Mouse (Mus musculus): ENCODE measurements around the gene Dhfr.
"Not testable (repeated sequence)": the region's sequence is repeated elsewhere in the genome, so short reads cannot be mapped to it uniquely, and the experiment has no call there.

The Dhfr gene

DNA sequence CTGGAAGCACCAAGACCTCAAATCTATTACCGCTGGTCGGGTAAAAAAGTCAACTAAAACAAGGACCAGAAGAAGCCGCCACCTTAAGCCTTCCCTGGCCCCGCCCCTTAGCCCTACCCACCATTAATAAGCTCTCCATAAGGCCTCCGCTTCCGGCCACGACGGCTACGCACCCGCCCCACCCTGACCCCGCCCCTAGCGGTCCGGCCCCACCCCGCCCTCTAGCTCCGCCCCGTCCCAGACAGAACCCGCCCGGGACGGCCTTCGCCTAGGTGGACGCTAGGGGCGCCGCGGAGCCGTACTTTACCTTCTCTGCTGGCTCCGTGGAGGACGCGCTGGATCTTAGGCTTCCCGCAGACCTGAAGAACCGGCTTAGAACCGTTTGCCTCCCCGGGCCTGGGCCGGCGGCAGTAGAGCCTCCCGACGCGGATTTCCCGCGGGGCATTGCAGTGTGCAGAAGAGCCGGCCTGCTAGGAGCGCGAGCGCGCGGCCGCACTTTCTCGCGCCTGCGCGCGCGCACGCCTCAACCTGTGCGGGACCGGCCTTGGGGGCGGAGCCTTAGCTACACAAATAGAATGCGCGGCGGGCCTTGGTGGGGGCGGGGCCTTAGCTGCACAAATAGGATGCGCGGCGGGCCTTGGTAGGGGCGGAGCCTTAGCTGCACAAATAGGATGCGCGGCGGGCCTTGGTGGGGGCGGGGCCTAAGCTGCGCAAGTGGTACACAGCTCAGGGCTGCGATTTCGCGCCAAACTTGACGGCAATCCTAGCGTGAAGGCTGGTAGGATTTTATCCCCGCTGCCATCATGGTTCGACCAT is at the start of gene Dhfr, which contains the start of gene Msh3:
Dhfr (plus strand) TSS at position 271 of the 816 bp plus-strand sequence.
Msh3 (minus strand) TSS at position 548 of the 816 bp plus-strand sequence.
- DNase-seq (ENCODE audit: low spot score), result peak; percentile 97

DNA sequence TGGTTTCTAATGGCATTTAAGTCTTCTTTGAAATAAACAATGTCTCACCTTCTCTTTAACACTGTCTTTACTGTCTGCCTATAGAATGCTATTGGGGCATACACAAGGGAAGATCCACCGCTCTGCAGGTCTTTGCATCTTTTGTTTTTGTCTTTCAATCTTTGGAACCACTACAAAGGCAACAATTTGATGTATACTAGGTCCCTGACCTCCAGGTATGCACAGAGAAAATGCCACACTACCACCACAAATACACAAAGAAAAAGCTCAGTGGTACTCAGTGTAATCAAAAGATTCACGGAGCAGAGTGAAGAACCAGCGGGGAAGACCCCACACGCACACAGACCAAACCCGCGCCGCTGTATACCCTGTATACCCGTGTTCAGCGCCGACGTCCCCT is 48.8 kb upstream of the Dhfr start, which contains the start of gene Gm20379:
Gm20379 (plus strand) TSS at position 301 of the 400 bp plus-strand sequence.
- no peak for DNase-seq (ENCODE audit: low spot score)

DNA sequence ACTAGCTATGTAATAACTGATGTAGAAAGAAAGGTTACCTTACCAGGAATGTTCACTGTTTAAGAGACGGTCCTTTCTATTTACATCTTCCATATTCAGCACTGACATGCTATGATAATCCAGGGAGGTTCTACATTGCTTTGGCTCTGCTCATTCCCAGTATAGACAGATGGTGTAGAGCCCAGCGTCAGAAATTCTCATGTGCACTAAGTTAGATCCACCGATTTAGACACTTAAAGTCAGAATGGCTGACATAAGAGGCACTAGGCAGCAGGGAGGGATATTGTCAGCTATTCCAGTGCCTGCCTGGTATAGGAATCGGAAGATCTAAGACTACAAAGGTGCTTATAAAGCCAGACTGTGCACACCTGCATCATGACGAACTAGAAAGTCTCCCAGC is 39.9 kb upstream of the Dhfr start:
- DNase-seq (ENCODE audit: low spot score), result no peak

DNA sequence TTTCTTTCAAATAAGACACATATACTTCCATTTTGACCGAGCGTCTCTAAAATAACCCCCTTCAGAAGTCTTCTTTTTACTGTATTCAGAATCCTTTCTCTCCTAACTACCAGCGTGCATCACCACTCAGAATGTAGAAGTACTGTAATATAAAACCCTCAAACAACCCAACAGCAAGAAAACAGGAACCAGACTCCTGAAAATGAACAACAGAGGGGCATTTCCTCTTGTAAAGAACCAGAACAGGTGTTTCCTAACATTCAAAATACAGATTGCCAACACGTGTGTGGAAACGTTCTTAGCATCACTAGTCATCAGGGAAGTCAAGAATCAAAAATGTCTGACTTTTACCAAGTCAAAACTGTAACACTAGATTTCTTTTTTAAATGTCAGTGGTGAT is 33.8 kb upstream of the Dhfr start:
- no peak for DNase-seq (ENCODE audit: low spot score)

DNA sequence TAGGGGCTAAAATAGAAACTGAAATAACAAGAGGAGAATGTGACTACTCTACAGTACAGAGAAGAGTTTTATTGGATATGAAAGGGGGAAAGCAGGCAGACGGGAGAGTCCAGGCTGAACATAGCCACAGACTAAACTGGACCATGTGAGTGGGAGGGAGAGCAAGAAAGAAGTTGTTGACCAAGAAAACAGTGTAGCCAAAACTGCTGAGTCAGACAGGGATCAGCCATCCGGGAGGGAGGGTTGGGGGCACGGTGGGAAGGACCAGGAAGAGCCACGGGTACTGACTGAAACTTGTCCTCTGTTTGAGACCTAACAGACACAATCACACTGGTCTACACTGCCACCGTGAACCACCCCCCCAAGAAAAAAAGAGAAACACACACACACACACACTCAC is 28.5 kb upstream of the Dhfr start:
- DNase-seq (ENCODE audit: low spot score), result no peak

DNA sequence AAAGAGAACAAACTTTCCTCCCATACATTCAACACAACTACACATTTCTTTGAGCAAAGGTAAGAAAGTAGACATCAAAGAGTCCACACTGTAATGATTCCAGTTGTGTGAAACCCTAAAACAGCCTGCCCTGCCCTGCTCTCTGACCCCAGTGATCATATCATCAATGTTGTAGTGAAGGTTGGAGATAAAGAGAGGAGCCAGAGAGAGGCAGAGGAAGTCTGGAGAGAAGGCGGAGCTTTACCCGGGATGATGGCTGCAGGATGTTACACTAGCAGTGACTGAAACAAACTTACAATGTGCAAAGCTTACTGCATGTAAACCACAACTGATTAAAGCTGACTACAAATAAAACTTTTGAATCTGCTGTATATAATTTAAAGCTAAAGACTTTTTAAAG is 26.5 kb upstream of the Dhfr start:
- DNase-seq (ENCODE audit: low spot score), result no peak

DNA sequence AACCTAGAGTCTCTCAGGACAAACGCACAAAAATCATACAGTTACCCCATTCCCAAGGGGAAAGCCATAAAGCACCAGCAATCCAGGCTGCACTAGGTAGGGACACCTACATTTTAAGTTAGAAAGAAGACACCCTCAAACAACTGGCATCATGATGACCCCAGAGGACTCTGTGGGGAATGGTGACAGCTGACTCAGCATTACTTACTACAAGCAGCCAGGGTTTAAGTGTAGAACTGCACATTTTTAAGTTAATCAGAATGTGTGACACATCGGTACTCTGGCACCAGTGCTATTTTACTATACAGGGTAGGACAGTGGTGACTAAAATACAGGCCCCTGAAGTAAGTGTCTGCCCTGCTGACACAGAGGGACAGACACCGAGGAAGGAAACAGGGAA is 23.9 kb upstream of the Dhfr start:
- DNase-seq (ENCODE audit: low spot score), result no peak

DNA sequence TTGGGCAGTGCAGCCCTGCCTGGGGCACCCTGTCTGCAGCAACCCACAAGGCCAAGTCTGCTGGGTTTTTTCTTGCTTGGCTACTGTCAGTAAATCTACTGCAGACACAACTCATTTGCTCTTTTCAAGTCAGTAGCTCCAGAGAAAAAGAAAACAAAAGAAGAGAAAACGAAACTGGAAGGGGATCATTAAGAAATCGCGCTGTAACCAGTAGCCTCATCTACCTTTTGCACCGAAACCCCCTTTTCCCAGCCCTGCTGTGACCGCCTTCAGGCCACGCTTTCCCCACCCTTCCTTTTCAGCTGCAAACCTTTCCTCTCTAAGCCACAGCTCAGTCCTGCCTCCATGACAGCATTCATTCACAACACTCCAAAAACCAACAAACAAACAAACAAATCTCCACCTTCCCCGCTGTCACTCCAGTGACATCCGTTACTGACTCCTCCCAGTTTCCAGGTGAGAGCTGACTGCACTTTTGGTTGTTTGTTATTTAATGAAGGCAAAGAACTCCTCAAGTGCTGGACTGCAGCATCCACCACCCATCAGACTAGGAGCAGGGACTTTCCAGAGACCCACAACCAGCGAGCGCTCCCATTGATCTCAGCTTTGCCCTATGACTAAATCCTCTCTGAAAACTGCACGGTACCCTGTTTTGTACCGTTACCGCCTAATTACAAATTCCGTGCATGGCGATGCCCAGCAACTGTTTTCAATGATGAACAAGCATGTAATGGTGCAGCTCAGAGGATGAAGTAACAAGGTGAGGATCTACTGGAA is 22.2 kb upstream of the Dhfr start:
- no peak for DNase-seq (ENCODE audit: low spot score)

DNA sequence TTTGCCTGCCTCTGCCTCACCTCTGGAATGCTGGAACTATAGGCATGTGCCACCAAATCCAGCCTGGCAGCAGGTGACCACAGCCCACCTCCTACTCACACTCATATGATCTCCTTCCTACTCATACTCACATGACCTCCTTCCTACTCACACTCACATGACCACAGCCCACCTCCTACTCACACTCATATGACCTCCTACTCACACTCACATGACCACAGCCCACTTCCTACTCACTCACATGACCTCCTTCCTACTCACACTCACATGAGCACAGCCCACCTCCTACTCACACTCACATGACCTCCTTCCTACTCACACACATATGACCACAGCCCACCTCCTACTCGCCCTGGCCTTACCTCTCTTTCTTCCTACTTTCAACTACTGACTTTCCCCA is 17.7 kb upstream of the Dhfr start:
- no peak for DNase-seq (ENCODE audit: low spot score)

DNA sequence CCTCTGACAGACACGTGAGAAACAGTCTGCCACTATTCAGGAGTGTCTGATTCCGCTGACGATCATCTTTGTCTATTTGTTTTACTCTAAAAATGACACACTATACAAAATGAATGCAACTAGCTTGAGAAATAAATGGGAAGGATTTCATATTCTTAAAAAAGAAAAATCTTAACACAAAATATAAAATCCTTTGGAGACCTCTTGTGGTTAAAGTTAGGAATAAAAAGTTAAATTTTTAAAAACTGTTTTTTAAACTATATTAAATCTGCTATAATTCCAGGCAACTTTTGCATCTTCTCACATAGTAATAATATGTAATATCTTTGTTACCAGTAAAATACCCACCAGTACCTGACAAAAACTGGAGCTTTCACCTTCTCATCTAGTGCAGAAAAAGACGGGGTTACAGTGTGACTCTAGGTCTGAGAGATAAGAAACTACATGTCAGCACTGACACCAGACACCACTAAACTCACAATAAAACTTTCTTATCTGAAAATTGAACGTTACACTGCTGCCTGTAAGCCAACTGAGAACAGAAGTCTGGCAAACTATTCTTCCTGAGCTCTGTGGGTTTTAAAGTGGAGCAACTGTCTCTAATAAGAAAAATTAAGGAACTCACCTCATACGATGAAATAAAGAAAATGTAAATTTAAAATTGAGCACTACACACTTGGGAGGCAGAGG is 16.6 kb upstream of the Dhfr start:
- DNase-seq (ENCODE audit: low spot score), result no peak

DNA sequence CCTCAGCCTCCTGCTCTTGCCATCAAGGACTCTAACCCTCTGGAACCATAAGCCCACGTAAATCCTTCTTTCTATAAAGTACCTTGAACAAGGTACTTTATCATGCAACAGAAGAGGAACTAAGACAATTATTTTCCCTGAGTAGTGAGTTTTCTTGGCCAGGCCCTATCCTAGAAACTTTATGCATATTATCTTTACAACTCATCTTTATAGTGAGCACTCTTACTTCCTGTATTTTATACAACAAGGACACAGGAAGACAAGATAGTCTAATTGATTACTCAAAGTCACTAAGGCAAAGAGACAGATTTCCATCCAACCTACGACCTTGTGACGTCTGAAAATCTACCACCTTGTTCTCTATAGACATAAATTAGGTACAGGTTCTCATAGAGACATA is 14.7 kb upstream of the Dhfr start:
- DNase-seq (ENCODE audit: low spot score), result no peak

DNA sequence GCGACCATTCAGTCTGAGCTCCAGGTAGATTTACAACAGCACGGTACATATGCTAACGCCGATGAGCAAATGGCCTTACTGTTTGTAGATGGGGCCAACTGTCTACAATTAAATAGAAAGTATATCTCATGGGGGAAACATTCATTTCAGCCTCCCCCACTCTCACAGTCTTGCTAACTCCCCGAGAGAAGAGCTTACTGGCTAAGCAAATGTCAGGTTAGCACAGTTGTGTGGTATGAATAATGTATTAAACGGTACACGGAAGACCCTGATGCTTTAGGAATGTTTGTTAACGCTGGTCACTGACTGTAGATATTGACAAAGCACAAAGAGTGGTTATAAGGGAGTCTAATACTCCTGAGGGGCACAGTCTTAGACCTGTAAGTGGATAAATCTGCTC is 10.5 kb upstream of the Dhfr start:
- no peak for DNase-seq (ENCODE audit: low spot score)

DNA sequence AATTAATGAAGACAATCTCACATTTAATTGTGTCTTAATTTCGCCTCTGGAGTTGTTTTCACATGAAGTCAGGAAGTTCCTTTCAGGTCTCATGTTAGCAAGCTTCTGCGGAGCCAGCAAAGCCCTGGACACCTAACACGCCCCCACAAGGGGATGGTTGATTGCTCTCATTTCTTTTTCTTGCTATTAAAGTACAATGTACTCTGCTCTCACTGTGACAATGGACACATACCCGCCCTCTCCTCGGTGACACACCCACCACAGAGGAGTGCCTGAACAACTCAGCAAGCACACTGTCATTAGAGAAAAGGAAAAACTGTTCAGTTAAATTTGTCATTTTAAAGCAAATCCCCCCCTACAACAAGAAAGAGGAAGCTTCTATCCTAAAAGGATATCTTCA is 8.2 kb upstream of the Dhfr start:
- DNase-seq (ENCODE audit: low spot score), result no peak

DNA sequence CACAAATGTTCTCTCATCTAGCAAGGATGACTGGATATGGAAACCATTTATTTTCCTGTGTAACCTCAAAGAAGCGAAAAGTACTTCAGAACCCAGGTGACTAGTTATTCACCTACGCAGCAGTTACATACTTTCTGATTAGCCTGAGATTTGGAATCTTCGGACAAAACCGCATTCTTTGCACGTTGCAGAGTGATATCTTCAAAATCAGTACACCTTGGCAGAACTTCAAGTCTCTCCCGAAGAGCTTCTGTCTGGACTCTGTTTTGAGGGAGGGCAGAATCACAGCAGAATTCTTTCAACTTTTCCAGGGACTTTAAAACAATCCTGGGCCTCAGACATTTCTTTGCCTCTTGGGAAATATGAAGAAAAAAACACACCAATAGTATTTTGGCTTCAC is 3.4 kb upstream of the Dhfr start:
- DNase-seq (ENCODE audit: low spot score), result no peak

DNA sequence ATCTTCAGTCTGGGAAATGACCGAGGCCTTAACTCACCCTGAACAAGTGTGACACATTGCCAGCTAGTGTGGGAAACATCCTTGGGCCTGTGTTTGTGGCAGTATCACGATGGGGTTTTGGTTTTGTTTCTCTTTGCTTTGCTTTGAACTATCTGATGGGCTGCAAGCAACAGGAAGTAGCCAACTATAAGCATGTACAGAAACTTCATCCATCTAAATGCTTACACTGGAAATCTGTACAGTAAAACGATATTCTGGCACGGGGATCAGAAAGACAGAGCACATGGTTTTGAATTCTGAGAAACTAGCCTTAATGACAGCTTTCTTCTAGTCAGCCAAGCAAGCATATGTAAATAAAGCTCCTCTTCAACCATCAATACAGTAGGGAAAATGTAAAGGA is 570 bp upstream of the Dhfr start:
- no peak for DNase-seq (ENCODE audit: low spot score)

DNA sequence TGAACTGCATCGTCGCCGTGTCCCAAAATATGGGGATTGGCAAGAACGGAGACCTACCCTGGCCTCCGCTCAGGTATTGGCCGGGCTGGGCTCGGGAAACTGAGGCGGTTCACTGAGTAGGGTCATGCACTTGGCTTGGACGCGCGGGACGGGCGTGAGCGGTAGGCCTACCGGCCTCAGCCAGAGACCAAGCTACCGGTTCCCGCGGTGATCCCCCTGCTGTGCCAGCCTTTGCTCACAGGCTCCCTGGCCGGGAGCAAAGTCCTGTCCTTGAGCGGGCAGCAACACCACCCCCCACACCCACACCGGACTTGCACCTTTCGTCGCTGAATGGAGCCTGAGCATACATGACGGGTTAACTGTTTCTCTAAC is 732 bp downstream of the Dhfr start:
- DNase-seq (ENCODE audit: low spot score), result no peak

DNA sequence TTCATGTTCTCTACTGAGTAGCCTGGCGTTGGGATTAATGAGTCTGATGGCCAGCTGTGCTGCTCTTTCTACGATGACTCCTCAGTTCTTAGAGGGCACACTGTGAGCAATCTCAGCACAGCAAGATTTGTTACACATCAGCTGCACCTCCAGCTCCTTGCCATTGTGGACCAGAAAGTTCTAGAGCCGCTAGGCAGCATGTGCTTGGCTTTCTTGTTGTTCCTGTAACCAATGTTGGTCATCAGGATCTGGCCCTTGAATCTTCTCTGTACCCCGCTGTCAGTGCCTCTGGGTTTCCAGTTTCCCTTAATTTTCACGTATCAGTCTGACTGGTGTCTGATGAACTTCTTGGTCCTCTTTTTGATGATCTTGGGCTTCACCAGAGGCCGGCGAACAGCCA is 1.9 kb downstream of the Dhfr start:
- DNase-seq (ENCODE audit: low spot score), result no peak

DNA sequence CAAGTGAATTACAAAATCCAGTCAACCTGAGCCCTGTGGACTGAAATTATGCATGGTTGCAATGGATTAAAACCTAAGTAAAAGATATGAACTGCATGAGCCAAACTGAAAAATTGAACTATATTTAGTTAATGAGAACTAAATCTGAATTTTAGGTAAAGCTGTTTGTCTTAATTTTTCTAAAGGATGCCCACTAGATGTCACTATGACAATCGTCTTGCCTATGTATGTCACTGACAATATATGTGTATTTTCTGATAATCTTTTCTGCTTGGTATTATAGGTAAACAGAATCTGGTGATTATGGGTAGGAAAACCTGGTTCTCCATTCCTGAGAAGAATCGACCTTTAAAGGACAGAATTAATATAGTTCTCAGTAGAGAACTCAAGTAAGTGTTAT is 3.1 kb downstream of the Dhfr start:
- DNase-seq (ENCODE audit: low spot score), result no peak

DNA sequence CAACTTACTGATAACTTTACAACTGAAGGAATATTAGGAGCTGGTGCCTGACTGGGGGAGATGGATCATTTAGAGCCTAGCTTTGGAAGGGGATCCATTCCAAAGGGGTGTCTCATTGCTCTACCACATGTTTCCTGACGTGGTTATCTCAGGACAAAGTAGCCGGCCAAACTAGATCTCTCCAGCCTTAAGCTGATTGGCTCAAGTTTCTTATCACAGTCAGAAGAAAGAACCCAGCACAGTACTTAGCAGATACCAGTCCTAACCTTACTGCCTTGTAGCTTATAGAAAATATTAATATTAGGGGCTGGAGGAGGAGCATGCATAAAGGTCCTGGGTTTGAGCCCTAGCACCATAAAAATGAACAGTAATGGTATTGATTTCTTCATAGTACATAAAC is 7.1 kb downstream of the Dhfr start:
- no peak for DNase-seq (ENCODE audit: low spot score)

DNA sequence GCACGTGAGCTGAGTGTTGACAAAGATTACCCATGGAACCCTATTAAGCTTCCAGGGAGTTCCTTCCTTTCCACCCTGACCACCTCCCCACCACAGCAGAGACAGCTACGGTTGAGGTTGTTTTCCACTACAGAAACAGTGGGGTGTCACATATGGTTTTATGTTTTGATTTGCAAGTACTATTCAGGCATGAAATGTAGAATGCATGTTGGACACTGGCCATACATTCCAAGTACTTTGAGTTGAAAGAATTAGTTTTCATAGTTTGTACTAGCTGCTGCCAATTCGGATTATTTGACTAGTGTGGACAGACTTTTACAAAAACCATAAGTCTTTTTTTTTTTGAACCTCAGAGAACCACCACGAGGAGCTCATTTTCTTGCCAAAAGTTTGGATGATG is 10.8 kb downstream of the Dhfr start:
- no peak for DNase-seq (ENCODE audit: low spot score)

DNA sequence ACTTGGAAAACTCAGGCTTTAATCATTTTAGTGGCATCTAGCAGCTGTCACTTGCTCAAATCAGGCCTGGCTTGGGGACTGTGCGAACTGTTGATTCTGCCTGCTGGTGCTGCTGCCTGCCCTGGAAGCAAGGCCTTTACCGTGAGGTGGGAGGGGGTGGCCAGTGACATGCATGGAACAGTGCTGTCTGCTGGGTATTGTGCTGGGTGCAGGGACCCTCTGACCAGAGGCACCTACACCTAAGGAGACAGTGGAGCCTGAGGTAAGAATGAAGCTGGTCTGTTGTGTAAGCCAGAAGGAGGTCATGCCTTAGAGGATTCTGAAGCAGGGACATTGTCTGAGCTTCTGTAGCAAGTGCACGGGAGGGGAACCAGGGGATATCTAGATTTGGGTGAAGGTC is 16.3 kb downstream of the Dhfr start:
- DNase-seq (ENCODE audit: low spot score), result no peak

DNA sequence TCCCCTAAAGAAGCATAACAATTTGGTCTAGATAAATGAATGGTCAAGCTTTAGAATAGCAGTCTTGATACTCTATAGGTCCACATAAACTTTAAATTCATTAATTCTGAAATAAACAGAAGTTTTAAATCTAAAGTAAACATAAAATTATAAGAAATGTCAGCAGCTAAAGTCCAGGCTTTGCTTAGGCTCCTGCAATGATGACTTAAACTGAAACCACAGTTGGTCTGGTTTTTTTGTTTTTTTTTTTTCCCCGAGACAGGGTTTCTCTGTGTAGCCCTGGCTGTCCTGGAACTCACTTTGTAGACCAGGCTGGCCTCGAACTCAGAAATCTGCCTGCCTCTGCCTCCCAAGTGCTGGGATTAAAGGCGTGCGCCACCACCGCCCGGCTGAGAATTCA is 16.9 kb downstream of the Dhfr start:
- DNase-seq (ENCODE audit: low spot score), result not testable (repeated sequence)

DNA sequence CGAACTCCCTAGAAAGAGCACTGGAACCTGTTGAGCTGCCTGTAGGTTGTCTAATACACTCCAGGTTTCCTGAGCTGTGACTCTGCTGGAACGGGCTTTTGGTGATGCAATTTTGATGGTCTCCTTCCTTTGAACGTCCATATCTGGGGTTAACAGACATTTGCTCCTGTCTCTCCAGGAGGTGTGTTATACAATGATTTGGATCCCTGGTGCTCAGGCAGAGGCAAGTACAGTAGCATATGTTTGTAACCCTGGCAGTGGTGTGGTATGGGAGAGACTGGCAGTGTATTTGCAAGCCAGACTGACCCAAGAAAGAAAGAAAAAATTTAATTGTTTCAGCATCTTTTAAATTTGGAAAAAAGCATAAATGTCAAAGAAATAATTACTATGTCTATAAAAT is 32.8 kb downstream of the Dhfr start:
- DNase-seq (ENCODE audit: low spot score), result no peak
